11 mouse cellular contexts compared by ENCODE assay signal in the genomic region with DNA sequence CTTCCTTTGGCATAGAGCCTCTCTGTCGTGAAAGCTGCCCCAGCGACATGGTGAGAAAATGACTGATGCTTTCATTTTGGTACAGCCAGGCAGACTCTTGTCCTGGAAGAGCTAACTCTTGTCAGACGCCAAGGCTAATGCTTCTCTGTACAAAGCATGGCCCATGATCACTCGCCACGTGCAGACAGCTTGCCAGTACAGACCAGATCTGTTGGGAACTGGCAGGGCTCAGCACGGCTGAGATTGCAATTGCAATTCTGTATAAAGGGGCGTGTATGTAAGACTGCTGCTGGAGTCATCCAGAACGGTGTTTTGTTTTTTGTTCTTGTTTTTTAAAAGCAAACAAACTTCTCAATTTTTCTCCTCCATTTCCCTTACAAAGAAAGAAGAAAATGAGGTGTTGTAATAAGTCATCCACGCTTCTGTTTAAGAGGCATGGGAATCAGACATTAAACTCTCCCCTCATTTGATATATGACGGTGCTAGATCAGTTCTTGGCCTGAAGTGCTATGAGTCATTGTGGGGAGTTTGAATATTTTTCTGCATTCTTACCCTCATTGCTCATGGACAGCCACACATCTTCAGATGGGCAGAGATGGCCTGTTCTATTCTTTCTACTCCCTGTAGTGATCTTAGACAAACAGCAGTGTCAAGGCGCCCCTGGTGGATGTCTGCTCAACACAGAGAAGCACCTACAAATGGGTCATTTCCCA.
DNase-seq lines count a peak whose midpoint lies in the region; ATAC-seq and TF ChIP-seq lines count a peak whose summit lies in the region.
"Had no signal": no experiment of that assay in that cellular context is flagged by ENCODE, and none has a peak within 500 bp of the region (broad histone marks: within the 10 kb centered on the region; RNA-seq: fewer than 3 reads in every experiment).

No protein-coding gene starts in this region.

- no peaks in the 10 kb centered on the region for H3K27me3 ChIP-seq in hindbrain, postnatal 0 days (ENCODE audit: insufficient read depth, low read length)
- no peaks in the 10 kb centered on the region for H3K27me3 ChIP-seq in hindbrain, embryonic 11.5 days (ENCODE audit: control insufficient read depth, insufficient read depth, low read length)
- no peaks in the 10 kb centered on the region for H3K27me3 ChIP-seq in limb, embryonic 10.5 days (ENCODE audit: low read depth, poor library complexity, severe bottlenecking)
- H3K27me3 ChIP-seq: forebrain, embryonic 12.5 days; neural tube, embryonic 13.5 days had no signal

- WGBS in hindbrain, postnatal 0 days = 60% methylated on average over 11 of the region's 11 CpGs
- whole genome bisulfite sequencing in hindbrain, embryonic 11.5 days = 74% methylated on average over 11 of the region's 11 CpGs
- WGBS in limb, embryonic 10.5 days = 79% methylated on average over 11 of the region's 11 CpGs

- no peaks in the 10 kb centered on the region for H3K36me3 ChIP-seq in hindbrain, postnatal 0 days (ENCODE audit: insufficient read depth, low read length)
- H3K36me3 ChIP-seq in hindbrain, embryonic 11.5 days (ENCODE audit: control insufficient read depth, insufficient read depth, low read length) = no peaks in the 10 kb centered on the region
- H3K36me3 ChIP-seq in limb, embryonic 10.5 days = no peaks in the 10 kb centered on the region
- H3K36me3 ChIP-seq: forebrain, embryonic 12.5 days; neural tube, embryonic 13.5 days had no signal

- H3K4me1 ChIP-seq in hindbrain, postnatal 0 days (ENCODE audit: insufficient read depth, low read length) = no peaks in the 10 kb centered on the region
- H3K4me1 ChIP-seq in hindbrain, embryonic 11.5 days (replicated peaks; ENCODE audit: control insufficient read depth, insufficient read depth, low read length) = no peaks in the 10 kb centered on the region
- H3K4me1 ChIP-seq in brown adipose tissue, adult 24 weeks (ENCODE audit: control insufficient read depth, insufficient read depth, insufficient read length, low read length) = peaks cover 3% of the 10 kb centered on the region
- no peaks in the 10 kb centered on the region for H3K4me1 ChIP-seq in limb, embryonic 10.5 days
- H3K4me1 ChIP-seq: forebrain, embryonic 12.5 days had no signal

- peak; percentile 25 for DNase-seq in hindbrain, postnatal 0 days (ENCODE audit: low spot score)
- DNase-seq in hindbrain, embryonic 11.5 days (ENCODE audit: low spot score) = no peak
- peak; percentile 77 for DNase-seq in 3134 (ENCODE audit: extremely low read depth, insufficient read length, low spot score)
- peak; percentile 98 for DNase-seq in 3T3-L1 (ENCODE audit: low read depth, low spot score)
- DNase-seq in limb, embryonic 10.5 days (ENCODE audit: low spot score) = no peak
- no peak for DNase-seq in MN1 (ENCODE audit: low spot score)
- DNase-seq: cerebellum, postnatal 36 days had no signal

- no peak overlapping the region for H3K4me3 ChIP-seq in hindbrain, postnatal 0 days (ENCODE audit: low read length)
- no peak overlapping the region for H3K4me3 ChIP-seq in hindbrain, embryonic 11.5 days (ENCODE audit: low read depth, low read length)
- H3K4me3 ChIP-seq in brown adipose tissue, adult 24 weeks (ENCODE audit: insufficient read depth, low read depth, low read length) = no peak overlapping the region
- no peak overlapping the region for H3K4me3 ChIP-seq in limb, embryonic 10.5 days
- H3K4me3 ChIP-seq: forebrain, embryonic 12.5 days; neural tube, embryonic 13.5 days had no signal

- TF ChIP-seq CTCF in hindbrain, postnatal 0 days (IDR thresholded peaks at IDR 0.05; ENCODE audit: low read depth) = no peak

- peak; percentile 81 for ATAC-seq in hindbrain, postnatal 0 days
- ATAC-seq in hindbrain, embryonic 11.5 days (ENCODE audit: low FRiP score) = no peak

- H3K9me3 ChIP-seq in hindbrain, postnatal 0 days (ENCODE audit: low read length) = no peaks in the 10 kb centered on the region
- H3K9me3 ChIP-seq in hindbrain, embryonic 11.5 days (ENCODE audit: control insufficient read depth, low read length) = no peaks in the 10 kb centered on the region
- no peaks in the 10 kb centered on the region for H3K9me3 ChIP-seq in limb, embryonic 10.5 days (replicated peaks)
- H3K9me3 ChIP-seq: forebrain, embryonic 12.5 days; neural tube, embryonic 13.5 days had no signal

- H3K27ac ChIP-seq in hindbrain, postnatal 0 days = no peak overlapping the region
- H3K27ac ChIP-seq in hindbrain, embryonic 11.5 days (ENCODE audit: low read depth, low read length) = no peak overlapping the region
- H3K27ac ChIP-seq in brown adipose tissue, adult 24 weeks (replicated peaks; ENCODE audit: low read depth, low read length) = peak overlapping the region; percentile 34; the same call in 1 of the 2 replicates
- H3K27ac ChIP-seq in limb, embryonic 10.5 days = no peak overlapping the region
- H3K27ac ChIP-seq: forebrain, embryonic 12.5 days; macrophage; neural tube, embryonic 13.5 days had no signal

- H3K9ac ChIP-seq in hindbrain, postnatal 0 days (replicated peaks; ENCODE audit: low read length) = no peak overlapping the region
- no peak overlapping the region for H3K9ac ChIP-seq in hindbrain, embryonic 11.5 days (ENCODE audit: low read depth, low read length)
- H3K9ac ChIP-seq: forebrain, embryonic 12.5 days; neural tube, embryonic 13.5 days had no signal

- no peak overlapping the region for H3K4me2 ChIP-seq in hindbrain, postnatal 0 days (ENCODE audit: low read depth, low read length)
- H3K4me2 ChIP-seq in hindbrain, embryonic 11.5 days (replicated peaks; ENCODE audit: low read depth, low read length) = no peak overlapping the region
- H3K4me2 ChIP-seq: forebrain, embryonic 12.5 days; neural tube, embryonic 13.5 days had no signal

Comparison
In these comparisons a context has a peak if more than half of its experiments do, and no peak if none do; other contexts are left out.
1. DNase-seq: peak in hindbrain, postnatal 0 days (single experiment), 3134 (single experiment) and 3T3-L1 (single experiment); none in hindbrain, embryonic 11.5 days (single experiment), limb, embryonic 10.5 days (single experiment) and MN1 (single experiment).